Mouse (Mus musculus): ENCODE measurements around the gene Samd10. TPM values are rescaled to one million over a fixed set of nuclear protein-coding genes. Genes with fewer than 3 reads are reported as not detected.

Gene Samd10
- polyA plus RNA-seq, 1 experiment from 2014 or later, result 22.4 TPM

DNA sequence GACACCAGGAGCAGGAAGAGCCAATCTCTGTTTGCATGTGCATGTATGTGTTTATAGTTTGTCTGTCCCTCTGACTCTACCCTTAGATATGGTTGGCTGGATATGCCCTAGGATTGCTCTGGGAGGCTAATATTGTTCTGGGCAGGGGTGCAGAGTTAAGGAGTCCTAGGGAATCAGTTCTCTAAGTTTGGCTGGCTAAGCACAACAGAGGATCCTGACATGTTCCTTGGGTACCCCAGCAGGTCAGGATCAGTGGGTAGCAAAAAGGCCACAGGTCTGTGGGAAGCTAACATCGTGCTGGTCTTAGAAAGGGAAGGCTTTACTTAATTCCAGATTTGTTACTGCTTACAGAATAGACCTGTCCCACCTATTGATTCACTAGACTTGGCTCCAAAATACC is 19.3 kb downstream of the Samd10 start:
- no peak for ATAC-seq

GRCm38 (mm10) chr2:181578790-181579618 is 20.0 kb downstream of the Samd10 start:
- DNase-seq (ENCODE audit: low read depth, low spot score), result no peak
- no peak for ATAC-seq
- in situ Hi-C loops (cut with MboI; ENCODE audit: low pct_unique_long_range_greater_than_20kb), result loop anchor here (5.0 to 25.0 kb wide), 2 partner anchors 187 to 1367 kb away; no protein-coding TSS in a partner anchor
- no peak for TF ChIP-seq CTCF (IDR thresholded peaks at IDR 0.05)
- CTCF ChIA-PET, result interaction anchor here (0.7 to 6.9 kb wide), 6 partner anchors 11 to 186 kb away, joined by 3 to 69 read pairs (median 7); partner anchors contain the start of gene Tpd52l2
- POLR2A ChIA-PET, result interaction anchor here (1.1 to 2.0 kb wide), 3 partner anchors 10 to 58 kb away, joined by 3 to 9 read pairs (median 3); no protein-coding TSS in a partner anchor
- H3K27me3 ChIP-seq, result no peaks in the 10 kb centered on the region

More for the DNA sequence above, 19.3 kb downstream of the Samd10 start:
- POLR2A ChIA-PET, result interaction anchor here (0.8 to 2.0 kb wide), 4 partner anchors 11 to 59 kb away, joined by 3 to 9 read pairs (median 4); no protein-coding TSS in a partner anchor
- TF ChIP-seq CTCF (IDR thresholded peaks at IDR 0.05), result no peak
- no peak for DNase-seq (ENCODE audit: low read depth, low spot score)
- H3K27me3 ChIP-seq, result no peaks in the 10 kb centered on the region
- in situ Hi-C loops (cut with MboI; ENCODE audit: low pct_unique_long_range_greater_than_20kb), result loop anchor here (5.0 to 25.0 kb wide), 2 partner anchors 187 to 1367 kb away; no protein-coding TSS in a partner anchor
- CTCF ChIA-PET, result interaction anchor here (0.7 to 6.9 kb wide), 6 partner anchors 11 to 187 kb away, joined by 3 to 69 read pairs (median 7); partner anchors contain the start of gene Tpd52l2

DNA sequence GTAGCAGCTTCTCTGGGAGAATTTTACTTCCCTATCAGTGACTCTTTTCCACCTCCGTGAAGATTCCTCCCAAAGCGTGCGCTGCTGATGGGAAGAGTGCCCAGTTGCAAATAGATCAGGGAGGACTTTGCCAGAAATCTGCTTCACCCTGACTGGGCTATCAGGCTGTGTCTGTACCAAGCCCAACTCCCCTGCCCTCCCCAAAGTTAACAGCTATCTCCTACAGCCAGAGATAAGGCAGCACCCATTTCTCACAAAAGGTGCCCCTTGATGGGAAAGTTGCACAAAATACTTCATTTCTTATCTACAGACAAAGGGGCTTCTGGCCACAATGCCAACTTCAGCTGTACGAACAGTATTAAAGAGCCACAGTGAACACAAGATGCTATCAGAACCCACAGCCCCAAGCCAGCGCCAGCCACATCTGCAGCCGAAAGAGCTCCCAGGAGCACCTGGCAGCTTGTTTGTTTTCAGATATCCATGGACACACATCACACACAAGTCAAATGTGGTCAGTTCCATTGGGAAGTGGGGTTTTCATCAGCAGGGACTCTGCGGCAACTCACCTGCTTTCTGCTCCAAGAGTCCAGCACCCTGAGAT is 20.9 kb downstream of the Samd10 start:
- ChIA-PET CTCF (interaction anchor here (0.9 to 6.9 kb wide), 4 partner anchors 10 to 167 kb away, joined by 3 to 69 read pairs (median 9); no protein-coding TSS in a partner anchor), POLR2A (interaction anchor here (1.2 to 2.0 kb wide), 3 partner anchors 9 to 56 kb away, joined by 3 to 9 read pairs (median 4); no protein-coding TSS in a partner anchor)
- no peak for TF ChIP-seq CTCF (IDR thresholded peaks at IDR 0.05)
- H3K27me3 ChIP-seq, result no peaks in the 10 kb centered on the region
- no peak for ATAC-seq
- no peak for DNase-seq (ENCODE audit: low read depth, low spot score)
- in situ Hi-C loops (cut with MboI; ENCODE audit: low pct_unique_long_range_greater_than_20kb), result loop anchor here (5.0 to 25.0 kb wide), 2 partner anchors 186 to 1366 kb away; no protein-coding TSS in a partner anchor

DNA sequence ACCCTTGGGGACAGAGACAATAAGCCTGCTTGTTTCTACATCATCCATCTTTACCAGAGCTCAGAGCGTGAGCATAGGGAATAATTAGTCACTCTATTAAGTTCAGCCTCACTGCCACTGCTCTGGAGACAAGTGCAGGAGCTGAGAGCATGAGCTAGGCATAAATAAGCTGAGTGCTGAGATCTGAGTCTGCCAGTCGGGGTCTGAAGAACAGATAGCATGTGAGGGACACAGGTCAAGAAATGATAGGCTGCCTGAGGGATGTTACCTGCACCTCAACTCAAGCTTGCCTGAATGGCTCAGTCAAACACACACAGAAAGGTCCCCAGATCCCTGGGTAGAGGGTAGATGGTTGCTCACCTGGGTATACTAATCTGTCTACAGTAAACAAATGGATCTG is 21.9 kb downstream of the Samd10 start:
- DNase-seq (ENCODE audit: low read depth, low spot score) (no peak), ATAC-seq (no peak)
- H3K27me3 ChIP-seq, result no peaks in the 10 kb centered on the region
- no peak for TF ChIP-seq CTCF (IDR thresholded peaks at IDR 0.05)
- in situ Hi-C loops (cut with MboI; ENCODE audit: low pct_unique_long_range_greater_than_20kb), result loop anchor here (5.0 to 25.0 kb wide), 2 partner anchors 185 to 1365 kb away; no protein-coding TSS in a partner anchor
- CTCF ChIA-PET, result interaction anchor here (0.9 to 6.9 kb wide), 4 partner anchors 9 to 166 kb away, joined by 3 to 69 read pairs (median 9); no protein-coding TSS in a partner anchor
- POLR2A ChIA-PET, result interaction anchor here (1.2 kb wide), 1 partner anchor 55 kb away, joined by 4 read pairs; no protein-coding TSS in a partner anchor

GRCm38 (mm10) chr2:181576613-181577012 is 22.4 kb downstream of the Samd10 start:
- no peaks in the 10 kb centered on the region for H3K27me3 ChIP-seq
- ATAC-seq (no peak), DNase-seq (ENCODE audit: low read depth, low spot score) (no peak)
- in situ Hi-C loops (cut with MboI; ENCODE audit: low pct_unique_long_range_greater_than_20kb), result loop anchor here (5.0 to 25.0 kb wide), 2 partner anchors 184 to 1364 kb away; no protein-coding TSS in a partner anchor
- ChIA-PET POLR2A (interaction anchor here (1.2 kb wide), 1 partner anchor 54 kb away, joined by 4 read pairs; no protein-coding TSS in a partner anchor), CTCF (interaction anchor here (1.9 to 6.9 kb wide), 2 partner anchors 8 to 54 kb away, joined by 10 to 69 read pairs; no protein-coding TSS in a partner anchor)
- TF ChIP-seq CTCF (IDR thresholded peaks at IDR 0.05), result no peak

GRCm38 (mm10) chr2:181574921-181575545 is 24.0 kb downstream of the Samd10 start:
- ATAC-seq, result no peak
- H3K27me3 ChIP-seq, result no peaks in the 10 kb centered on the region
- in situ Hi-C loops (cut with MboI; ENCODE audit: low pct_unique_long_range_greater_than_20kb), result loop anchor here (5.0 to 25.0 kb wide), 2 partner anchors 183 to 1363 kb away; no protein-coding TSS in a partner anchor
- TF ChIP-seq CTCF (IDR thresholded peaks at IDR 0.05), result no peak
- DNase-seq (ENCODE audit: low read depth, low spot score), result no peak
- CTCF ChIA-PET, result no interaction called here
- POLR2A ChIA-PET, result no interaction called here

GRCm38 (mm10) chr2:181573961-181574360 is 25.1 kb downstream of the Samd10 start:
- DNase-seq (ENCODE audit: low read depth, low spot score) (no peak), ATAC-seq (no peak)
- H3K27me3 ChIP-seq, result no peaks in the 10 kb centered on the region
- in situ Hi-C loops (cut with MboI; ENCODE audit: low pct_unique_long_range_greater_than_20kb), result no loop called here
- POLR2A ChIA-PET, result interaction anchor here (0.8 to 1.6 kb wide), 2 partner anchors 30 to 33 kb away, joined by 3 to 5 read pairs; no protein-coding TSS in a partner anchor
- no peak for TF ChIP-seq CTCF (IDR thresholded peaks at IDR 0.05)
- CTCF ChIA-PET, result interaction anchor here (1.2 to 2.3 kb wide), 2 partner anchors 20 to 51 kb away, joined by 3 to 10 read pairs; no protein-coding TSS in a partner anchor

DNA sequence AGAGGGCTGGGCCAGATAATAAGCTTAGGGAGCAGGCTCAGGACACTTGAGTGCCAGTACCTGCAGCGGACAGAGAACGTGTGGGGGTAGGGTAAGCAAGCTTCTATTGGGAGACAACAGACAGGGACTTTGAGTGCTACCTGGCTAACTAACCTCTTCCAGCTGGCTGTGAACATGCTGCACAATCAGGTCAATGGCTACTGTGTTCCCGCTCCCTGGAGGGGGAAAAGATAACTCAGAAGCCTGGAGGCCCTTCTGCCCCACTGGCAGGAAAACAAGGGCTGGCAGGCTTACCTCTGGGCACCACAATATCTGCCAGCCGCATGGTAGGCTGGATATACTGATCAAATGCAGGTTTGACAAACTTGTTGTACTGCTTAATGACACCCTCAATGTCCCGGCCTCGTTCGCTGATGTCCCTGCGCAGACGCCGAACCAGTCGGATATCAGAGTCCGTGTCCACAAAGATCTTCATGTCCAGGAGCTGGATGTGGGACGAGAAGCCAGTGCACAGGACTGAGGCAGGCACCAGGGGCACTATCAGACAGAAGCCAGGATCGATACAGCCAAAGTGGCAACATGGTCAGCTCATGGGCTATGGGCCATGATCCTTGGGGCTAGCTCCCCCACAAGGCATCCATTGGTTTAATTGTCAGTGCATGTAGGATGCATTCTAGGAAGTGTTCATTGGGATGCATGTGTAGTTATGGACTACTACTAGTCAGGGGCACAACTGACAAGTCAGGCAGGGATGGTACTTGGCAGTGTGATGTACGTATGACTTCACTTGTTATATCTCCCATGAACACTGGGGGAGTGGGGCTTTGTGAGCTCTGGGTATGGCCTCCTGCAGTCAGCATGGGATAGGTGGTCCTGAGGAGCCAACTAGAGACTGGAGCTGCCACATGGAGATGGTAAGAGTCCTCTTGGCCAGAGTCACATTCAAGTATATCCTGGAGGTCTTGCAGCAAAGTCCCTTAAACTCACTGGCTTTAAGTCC is 25.8 kb downstream of the Samd10 start:
- in situ Hi-C loops (cut with MboI; ENCODE audit: low pct_unique_long_range_greater_than_20kb), result no loop called here
- no peak for DNase-seq (ENCODE audit: low read depth, low spot score)
- ChIA-PET POLR2A (interaction anchor here (0.8 to 1.6 kb wide), 2 partner anchors 29 to 33 kb away, joined by 3 to 5 read pairs; no protein-coding TSS in a partner anchor), CTCF (interaction anchor here (1.2 to 2.3 kb wide), 2 partner anchors 19 to 51 kb away, joined by 3 to 10 read pairs; no protein-coding TSS in a partner anchor)
- no peak for ATAC-seq
- TF ChIP-seq CTCF (IDR thresholded peaks at IDR 0.05), result no peak
- no peaks in the 10 kb centered on the region for H3K27me3 ChIP-seq

Data from Patski (cell line).